Mouse (Mus musculus) skeletal muscle tissue, adult 2 months (tissue): ENCODE results near the gene Tgfbi.
A peak's percentile ranks its signal among the peaks of the same experiment; 100 is the strongest.

ENCODE experiments used
- DNase-seq: peaks from one replicate; pipeline ENCODE4 v3.0.0-alpha.2; 2012; ENCODE audit warnings: low read depth, low spot score

The Tgfbi gene

GRCm38 (mm10) chr13:56597831-56598612, 11.3 kb upstream of the Tgfbi start:
- no peak for DNase-seq

GRCm38 (mm10) chr13:56599511-56599910, 9.8 kb upstream of the Tgfbi start:
- DNase-seq = no peak

- DNase-seq = peak; percentile 85
These were observed 9.0 kb upstream of the Tgfbi start for GRCm38 (mm10) chr13:56600216-56600890.

DNA sequence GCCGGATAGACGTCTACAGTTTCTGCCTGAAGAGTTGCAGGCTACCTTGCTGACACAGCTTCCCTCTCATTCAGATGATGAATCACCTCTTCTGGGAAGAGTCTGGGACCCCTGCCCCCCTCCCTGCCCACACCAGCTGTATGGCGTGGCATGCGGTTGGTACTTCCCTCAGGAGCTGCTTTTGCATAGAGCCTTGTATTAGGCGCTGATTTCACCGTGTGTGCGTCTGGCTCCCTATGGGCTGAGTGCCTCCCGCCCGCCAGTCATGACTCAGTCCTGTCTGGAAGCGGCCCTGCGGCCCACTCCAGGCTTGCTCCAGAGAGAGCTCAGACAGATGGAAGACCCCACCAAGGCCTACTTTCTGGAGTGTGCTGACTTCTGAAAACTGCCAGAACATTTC, 8.1 kb upstream of the Tgfbi start:
- DNase-seq = no peak

GRCm38 (mm10) chr13:56605503-56605902, 3.8 kb upstream of the Tgfbi start:
- no peak for DNase-seq

- DNase-seq = no peak
These were observed 2.6 kb upstream of the Tgfbi start for GRCm38 (mm10) chr13:56606724-56607123.

- no peak for DNase-seq
These were observed 2.1 kb upstream of the Tgfbi start for GRCm38 (mm10) chr13:56607225-56607624.

DNA sequence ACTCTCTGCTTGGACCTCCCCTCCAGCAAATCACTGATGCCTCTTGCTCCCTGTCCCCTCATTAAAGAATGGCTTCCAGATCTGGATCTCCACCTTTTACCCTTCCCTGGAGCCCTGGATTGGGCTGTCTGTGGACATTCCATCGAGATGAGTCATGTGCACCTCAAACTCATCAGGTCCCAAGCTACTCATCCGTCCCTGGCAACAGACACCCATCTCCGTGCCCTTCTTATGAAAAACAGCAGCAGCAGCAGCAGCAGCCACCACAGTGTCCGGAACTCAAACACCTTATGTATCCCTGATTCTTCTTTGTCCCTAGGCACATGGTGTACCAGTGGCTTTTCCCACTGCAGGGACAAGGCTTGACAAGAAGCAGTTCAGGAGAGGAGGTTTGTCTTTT, 1.5 kb upstream of the Tgfbi start:
- no peak for DNase-seq

DNA sequence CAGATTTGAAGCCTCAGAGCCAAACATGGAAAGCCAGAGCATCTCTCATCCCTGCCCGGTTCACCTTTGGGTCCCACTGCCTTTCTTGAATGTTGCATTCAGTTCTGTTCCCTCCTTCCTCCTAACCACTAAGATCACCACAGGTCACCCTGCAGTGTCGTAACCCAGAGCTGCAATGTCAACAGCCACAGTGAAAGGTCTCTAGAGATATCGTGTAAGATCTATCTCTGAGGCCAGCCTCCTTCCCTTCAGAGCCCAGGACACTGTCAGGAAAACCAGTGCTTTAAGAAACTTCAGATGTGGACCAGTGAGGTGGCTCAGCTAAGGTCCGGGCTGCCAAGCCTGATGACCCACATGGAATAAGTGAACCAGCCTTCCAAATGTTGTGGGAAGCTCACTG, 1.8 kb downstream of the Tgfbi start:
- no peak for DNase-seq

GRCm38 (mm10) chr13:56611741-56612140, 2.4 kb downstream of the Tgfbi start:
- DNase-seq = no peak

GRCm38 (mm10) chr13:56612331-56612730, 3.0 kb downstream of the Tgfbi start:
- no peak for DNase-seq

DNA sequence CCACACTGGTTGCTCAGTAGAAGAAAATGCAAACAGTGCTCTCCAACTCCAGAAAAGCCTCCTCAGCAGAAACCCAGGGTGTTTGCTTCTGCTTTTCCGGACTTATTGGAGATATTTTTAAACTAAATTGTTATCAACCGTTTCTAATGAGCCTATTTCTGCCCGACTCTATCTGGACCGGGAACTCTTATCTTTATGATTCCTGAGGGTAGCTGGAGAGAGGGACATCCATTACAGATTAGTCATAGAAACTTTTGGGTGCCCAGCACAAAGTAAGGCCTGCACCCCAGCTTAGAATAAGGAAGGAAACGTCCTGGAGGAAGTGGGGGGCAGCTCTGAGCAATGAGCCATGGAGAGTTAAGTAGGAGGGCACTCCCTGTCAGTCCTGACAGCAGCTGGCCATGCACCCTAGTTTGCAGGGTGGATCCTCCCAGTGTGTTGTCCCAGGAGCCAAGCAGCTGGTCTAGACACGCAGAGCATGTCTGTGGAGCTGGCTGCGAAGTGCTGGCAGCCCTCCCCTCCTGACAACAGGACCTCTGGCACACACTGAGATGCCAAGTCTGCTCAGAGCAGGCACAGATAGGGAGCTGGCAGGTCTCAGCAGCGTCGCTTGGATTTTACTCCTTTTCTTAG, 4.2 kb downstream of the Tgfbi start:
- DNase-seq = peak; percentile 83

- no peak for DNase-seq
These were observed 5.4 kb downstream of the Tgfbi start for GRCm38 (mm10) chr13:56614768-56615167.

GRCm38 (mm10) chr13:56615223-56615622, 5.9 kb downstream of the Tgfbi start:
- DNase-seq = no peak

- DNase-seq = no peak
These were observed 6.5 kb downstream of the Tgfbi start for GRCm38 (mm10) chr13:56615864-56616263.

GRCm38 (mm10) chr13:56616386-56616785, 7.1 kb downstream of the Tgfbi start:
- no peak for DNase-seq

- no peak for DNase-seq
These were observed 7.9 kb downstream of the Tgfbi start for GRCm38 (mm10) chr13:56617197-56617596.

DNA sequence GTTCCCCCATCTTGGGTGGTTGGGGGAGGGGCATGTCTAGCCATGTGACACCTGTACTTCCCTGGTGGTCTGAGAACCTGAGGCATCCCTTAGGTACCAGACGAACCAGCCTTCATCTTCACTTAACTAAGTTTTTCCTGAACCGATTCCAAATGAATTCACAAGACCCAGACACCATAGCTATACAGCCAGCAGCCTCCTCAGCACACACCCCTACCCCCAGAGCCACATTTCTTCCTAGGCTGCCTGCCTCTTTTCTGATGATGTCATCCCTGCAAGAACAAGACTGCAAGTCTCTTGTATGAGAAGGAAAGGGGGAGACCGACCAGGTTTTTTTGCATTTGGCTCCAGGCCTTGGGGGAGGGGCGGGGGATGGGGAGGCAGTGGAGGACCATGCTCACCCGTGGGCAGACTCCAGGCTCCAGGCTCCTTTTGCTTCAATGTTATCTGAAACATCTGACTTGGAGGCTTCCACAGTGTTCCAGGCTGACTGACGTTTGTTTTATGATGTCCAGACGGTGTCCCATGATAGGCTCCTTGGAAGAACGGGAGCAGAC, 13.0 kb downstream of the Tgfbi start:
- no peak for DNase-seq

DNA sequence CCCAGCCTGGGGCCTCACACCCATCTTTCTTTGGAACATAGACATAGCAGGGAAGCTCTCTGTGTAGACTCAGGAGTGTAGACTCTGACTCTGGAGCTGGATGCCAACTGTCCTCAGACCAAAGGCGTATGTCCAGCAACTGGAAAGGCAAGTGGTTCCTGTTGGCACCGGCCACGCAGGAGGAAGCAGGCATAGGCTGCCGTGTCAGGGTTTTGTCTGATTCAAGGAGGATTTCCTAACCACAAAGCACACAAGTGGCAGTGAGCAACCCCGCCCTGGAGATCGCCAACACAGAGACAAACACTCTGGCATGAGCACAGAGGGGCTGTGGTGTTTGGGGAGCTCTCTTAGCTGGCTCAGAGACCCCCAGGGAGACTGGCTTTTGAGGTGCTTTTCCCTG, 17.2 kb downstream of the Tgfbi start:
- DNase-seq = no peak

- no peak for DNase-seq
These were observed 20.8 kb downstream of the Tgfbi start for GRCm38 (mm10) chr13:56630081-56630480.

- no peak for DNase-seq
These were observed 21.2 kb downstream of the Tgfbi start for GRCm38 (mm10) chr13:56630552-56630951.

DNA sequence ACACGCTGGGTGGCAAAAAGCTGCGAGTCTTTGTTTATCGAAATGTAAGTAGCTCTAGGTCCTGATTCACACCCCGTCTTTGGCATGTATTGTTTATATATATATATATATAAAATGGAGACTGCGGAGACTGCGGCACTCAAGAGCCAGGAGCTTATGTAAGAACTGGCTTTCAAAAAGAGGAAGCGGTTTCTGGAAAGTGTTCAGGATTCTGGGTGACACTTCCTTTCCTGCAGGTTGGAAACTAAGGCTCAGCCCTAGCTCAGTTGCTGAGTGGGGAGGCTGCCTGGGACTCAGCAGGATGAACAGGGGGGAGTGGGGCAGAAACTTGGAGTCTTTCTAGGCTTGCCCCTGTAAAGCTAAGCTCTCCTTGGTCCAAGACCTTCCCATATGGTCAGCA, 22.0 kb downstream of the Tgfbi start:
- DNase-seq = no peak
